Mouse (Mus musculus): Measurements from ENCODE around the gene Rhox4a2. TPM values are rescaled to one million over a fixed set of nuclear protein-coding genes. Genes with fewer than 3 reads are reported as not detected.
"Not testable (repeated sequence)": the region's sequence is repeated elsewhere in the genome, so short reads cannot be mapped to it uniquely, and the experiment has no call there.

Rhox4a2 gene
- polyA plus RNA-seq (2015; fragmentation: Nextera tagmentation; extraction: Ambion mirVana), result not detected in 2 replicates

DNA sequence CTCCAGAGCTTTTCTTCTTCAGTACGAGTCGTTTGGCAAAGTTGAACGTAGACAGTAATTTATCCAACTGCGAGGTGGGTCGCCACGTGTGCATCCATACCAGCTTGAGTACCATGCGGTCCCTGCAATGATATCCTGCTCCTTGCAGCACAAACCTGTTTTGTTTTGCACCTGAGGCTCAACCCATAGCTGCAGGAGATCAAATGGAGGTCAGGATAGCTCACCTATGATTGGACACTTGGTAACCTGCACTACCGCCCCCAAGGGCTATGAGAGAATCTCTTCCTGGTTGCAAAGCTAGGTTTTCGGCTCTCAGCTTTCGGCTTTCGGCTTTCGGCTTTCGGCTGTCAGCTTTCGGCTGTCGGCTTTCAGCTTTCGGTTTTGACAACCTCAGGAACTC, at the start of gene Rhox4a2:
TSS of gene Rhox4a2 (plus strand) at position 301 of the 400 bp plus-strand sequence.
- not testable (repeated sequence) for ATAC-seq; H3K4me1 ChIP-seq (ENCODE audit: insufficient read depth); DNase-seq; H3K4me2 ChIP-seq (ENCODE audit: low read depth, low read length); H3K9me3 ChIP-seq (ENCODE audit: low read length); H3K27ac ChIP-seq (ENCODE audit: low read depth); H3K36me3 ChIP-seq (replicated peaks; ENCODE audit: insufficient read depth, low read length); H3K27me3 ChIP-seq (ENCODE audit: insufficient read depth, low read length); H3K4me3 ChIP-seq (ENCODE audit: low read depth, low read length); H3K9ac ChIP-seq (replicated peaks)
- 85% methylated on average over 8 of the region's 16 CpGs for whole genome bisulfite sequencing (ENCODE audit: insufficient replicate concordance)

DNA sequence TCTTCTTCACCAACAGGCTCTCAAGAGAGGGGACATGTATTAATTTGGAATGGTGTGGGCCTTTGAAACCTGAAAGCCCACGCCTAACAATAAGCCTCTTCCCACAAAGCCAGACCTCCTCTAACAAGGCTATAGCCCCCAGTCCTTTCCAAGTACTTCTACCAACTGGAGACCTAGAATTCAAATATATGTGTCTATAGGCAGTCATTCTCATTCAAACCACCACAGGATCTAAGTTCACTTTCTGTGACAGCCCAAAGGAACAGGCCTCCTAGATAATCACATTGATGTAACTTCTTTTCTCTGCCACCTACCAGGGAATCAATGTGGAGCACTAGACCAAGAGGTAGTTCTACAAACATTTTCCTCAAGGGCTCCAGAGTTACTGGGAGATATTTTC, 10.9 kb upstream of the Rhox4a2 start, which contains the start of gene Rhox3a2:
TSS of gene Rhox3a2 (plus strand) at position 301 of the 400 bp plus-strand sequence.
- H3K27ac ChIP-seq (ENCODE audit: low read depth); H3K4me2 ChIP-seq (ENCODE audit: low read depth, low read length); DNase-seq; ATAC-seq; H3K9ac ChIP-seq (replicated peaks); H3K4me1 ChIP-seq (ENCODE audit: insufficient read depth); H3K9me3 ChIP-seq (ENCODE audit: low read length); H3K36me3 ChIP-seq (replicated peaks; ENCODE audit: insufficient read depth, low read length); H3K27me3 ChIP-seq (ENCODE audit: insufficient read depth, low read length); H3K4me3 ChIP-seq (ENCODE audit: low read depth, low read length): not testable (repeated sequence)
- no CpG with 5 or more reads among the region's 1 CpGs for WGBS (ENCODE audit: insufficient replicate concordance)

DNA sequence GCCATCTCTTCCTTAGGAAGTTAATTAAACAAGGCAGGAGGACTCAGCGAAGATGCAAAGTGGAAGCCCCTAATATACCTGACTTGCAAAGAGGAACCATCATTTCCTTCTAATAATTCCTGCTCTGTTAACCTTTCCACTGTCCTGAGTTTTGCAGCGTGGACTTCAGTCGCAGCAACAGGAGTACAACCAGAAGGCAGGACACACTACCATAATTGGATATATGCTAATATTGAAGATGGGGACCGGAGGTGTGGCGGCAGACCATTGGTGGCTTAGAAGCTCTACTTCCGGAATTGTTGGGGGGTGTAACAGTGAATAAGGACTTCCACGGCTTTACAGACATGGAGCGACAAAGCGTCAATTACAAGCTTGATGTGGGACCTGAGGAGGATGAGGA, 21.1 kb downstream of the Rhox4a2 start, which contains the start of gene Rhox2b:
TSS of gene Rhox2b (plus strand) at position 301 of the 400 bp plus-strand sequence.
- ATAC-seq; H3K4me1 ChIP-seq (ENCODE audit: insufficient read depth); DNase-seq; H3K27ac ChIP-seq (ENCODE audit: low read depth); H3K4me3 ChIP-seq (ENCODE audit: low read depth, low read length); H3K9me3 ChIP-seq (ENCODE audit: low read length); H3K9ac ChIP-seq (replicated peaks); H3K36me3 ChIP-seq (replicated peaks; ENCODE audit: insufficient read depth, low read length); H3K4me2 ChIP-seq (ENCODE audit: low read depth, low read length); H3K27me3 ChIP-seq (ENCODE audit: insufficient read depth, low read length): not testable (repeated sequence)
- WGBS (ENCODE audit: insufficient replicate concordance), result no CpG with 5 or more reads among the region's 9 CpGs

DNA sequence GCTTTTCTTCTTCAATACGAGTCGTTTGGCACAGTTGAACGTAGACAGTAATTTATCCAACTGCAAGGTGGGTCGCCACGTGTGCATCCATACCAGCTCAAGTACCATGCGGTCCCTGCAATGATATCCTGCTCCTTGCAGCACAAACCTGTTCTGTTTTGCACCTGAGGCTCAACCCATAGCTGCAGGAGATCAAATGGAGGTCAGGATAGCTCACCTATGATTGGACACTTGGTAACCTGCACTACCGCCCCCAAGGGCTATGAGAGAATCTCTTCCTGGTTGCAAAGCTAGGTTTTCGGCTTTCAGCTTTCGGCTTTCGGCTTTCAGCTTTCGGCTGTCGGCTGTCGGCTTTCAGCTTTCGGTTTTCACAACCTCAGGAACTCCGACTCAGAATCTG, 41.5 kb downstream of the Rhox4a2 start, which contains the start of gene Rhox4b:
TSS of gene Rhox4b (plus strand) at position 301 of the 400 bp plus-strand sequence.
- H3K4me3 ChIP-seq (ENCODE audit: low read depth, low read length); ATAC-seq; H3K4me2 ChIP-seq (ENCODE audit: low read depth, low read length); H3K9ac ChIP-seq (replicated peaks); H3K9me3 ChIP-seq (ENCODE audit: low read length); H3K27ac ChIP-seq (ENCODE audit: low read depth); H3K36me3 ChIP-seq (replicated peaks; ENCODE audit: insufficient read depth, low read length); H3K27me3 ChIP-seq (ENCODE audit: insufficient read depth, low read length); H3K4me1 ChIP-seq (ENCODE audit: insufficient read depth); DNase-seq: not testable (repeated sequence)
- WGBS (ENCODE audit: insufficient replicate concordance), result 83% methylated on average over 14 of the region's 15 CpGs

Other genes starting within 250 kb of the Rhox4a2 start
- not detected in 2 replicates for gene Akap14, start 222.0 kb upstream of the Rhox4a2 start, polyA plus RNA-seq (2015; fragmentation: Nextera tagmentation; extraction: Ambion mirVana)
- gene Ndufa1, start 199.7 kb upstream of the Rhox4a2 start, polyA plus RNA-seq (2015; fragmentation: Nextera tagmentation; extraction: Ambion mirVana), result 473 and 484 TPM in 2 replicates
- gene Rnf113a1, start 199.6 kb upstream of the Rhox4a2 start, polyA plus RNA-seq (2015; fragmentation: Nextera tagmentation; extraction: Ambion mirVana), result 2.8 and 2.9 TPM in 2 replicates
- not detected in 2 replicates for gene Gm9, start 179.8 kb upstream of the Rhox4a2 start, polyA plus RNA-seq (2015; fragmentation: Nextera tagmentation; extraction: Ambion mirVana)
- not detected in 2 replicates for gene Rhox1, start 168.6 kb upstream of the Rhox4a2 start, polyA plus RNA-seq (2015; fragmentation: Nextera tagmentation; extraction: Ambion mirVana)
- not detected in 2 replicates for gene Rhox2a, start 145.9 kb upstream of the Rhox4a2 start, polyA plus RNA-seq (2015; fragmentation: Nextera tagmentation; extraction: Ambion mirVana)
- not detected in 2 replicates for gene Rhox3a, start 140.9 kb upstream of the Rhox4a2 start, polyA plus RNA-seq (2015; fragmentation: Nextera tagmentation; extraction: Ambion mirVana)
- not detected in 2 replicates for gene Rhox4a, start 125.5 kb upstream of the Rhox4a2 start, polyA plus RNA-seq (2015; fragmentation: Nextera tagmentation; extraction: Ambion mirVana)
- not detected in 2 replicates for gene Rhox3a2, start 10.8 kb upstream of the Rhox4a2 start, polyA plus RNA-seq (2015; fragmentation: Nextera tagmentation; extraction: Ambion mirVana)
- not detected in 2 replicates for gene Rhox2b, start 21.2 kb downstream of the Rhox4a2 start, polyA plus RNA-seq (2015; fragmentation: Nextera tagmentation; extraction: Ambion mirVana)
- gene Rhox4b, start 41.6 kb downstream of the Rhox4a2 start, polyA plus RNA-seq (2015; fragmentation: Nextera tagmentation; extraction: Ambion mirVana), result not detected in 2 replicates
- gene Rhox2c, start 62.8 kb downstream of the Rhox4a2 start, polyA plus RNA-seq (2015; fragmentation: Nextera tagmentation; extraction: Ambion mirVana), result not detected in 2 replicates
- gene Rhox3c, start 67.7 kb downstream of the Rhox4a2 start, polyA plus RNA-seq (2015; fragmentation: Nextera tagmentation; extraction: Ambion mirVana), result not detected in 2 replicates
- not detected in 2 replicates for gene Rhox4c, start 89.5 kb downstream of the Rhox4a2 start, polyA plus RNA-seq (2015; fragmentation: Nextera tagmentation; extraction: Ambion mirVana)
- not detected in 2 replicates for gene Rhox2d, start 102.6 kb downstream of the Rhox4a2 start, polyA plus RNA-seq (2015; fragmentation: Nextera tagmentation; extraction: Ambion mirVana)
- not detected in 2 replicates for gene Rhox4d, start 123.5 kb downstream of the Rhox4a2 start, polyA plus RNA-seq (2015; fragmentation: Nextera tagmentation; extraction: Ambion mirVana)
- gene Rhox2e, start 139.6 kb downstream of the Rhox4a2 start, polyA plus RNA-seq (2015; fragmentation: Nextera tagmentation; extraction: Ambion mirVana), result not detected in 2 replicates
- gene Rhox3e, start 151.2 kb downstream of the Rhox4a2 start, polyA plus RNA-seq (2015; fragmentation: Nextera tagmentation; extraction: Ambion mirVana), result not detected in 2 replicates
- not detected in 2 replicates for gene Rhox4e, start 166.6 kb downstream of the Rhox4a2 start, polyA plus RNA-seq (2015; fragmentation: Nextera tagmentation; extraction: Ambion mirVana)
- gene Rhox2f, start 180.6 kb downstream of the Rhox4a2 start, polyA plus RNA-seq (2015; fragmentation: Nextera tagmentation; extraction: Ambion mirVana), result not detected in 2 replicates
- gene Rhox3f, start 190.1 kb downstream of the Rhox4a2 start, polyA plus RNA-seq (2015; fragmentation: Nextera tagmentation; extraction: Ambion mirVana), result not detected in 2 replicates
- not detected in 2 replicates for gene Rhox4f, start 216.9 kb downstream of the Rhox4a2 start, polyA plus RNA-seq (2015; fragmentation: Nextera tagmentation; extraction: Ambion mirVana)
- not detected in 2 replicates for gene Rhox3g, start 237.8 kb downstream of the Rhox4a2 start, polyA plus RNA-seq (2015; fragmentation: Nextera tagmentation; extraction: Ambion mirVana)